Mouse (Mus musculus): Measurements from ENCODE around the gene Gpr50. TPM values are rescaled to one million over a fixed set of nuclear protein-coding genes. Genes with fewer than 3 reads are reported as not detected.

The Gpr50 gene
- 1.3 and 1.5 TPM in 2 replicates for polyA plus RNA-seq (2015; fragmentation: Nextera tagmentation; extraction: Ambion mirVana)

DNA sequence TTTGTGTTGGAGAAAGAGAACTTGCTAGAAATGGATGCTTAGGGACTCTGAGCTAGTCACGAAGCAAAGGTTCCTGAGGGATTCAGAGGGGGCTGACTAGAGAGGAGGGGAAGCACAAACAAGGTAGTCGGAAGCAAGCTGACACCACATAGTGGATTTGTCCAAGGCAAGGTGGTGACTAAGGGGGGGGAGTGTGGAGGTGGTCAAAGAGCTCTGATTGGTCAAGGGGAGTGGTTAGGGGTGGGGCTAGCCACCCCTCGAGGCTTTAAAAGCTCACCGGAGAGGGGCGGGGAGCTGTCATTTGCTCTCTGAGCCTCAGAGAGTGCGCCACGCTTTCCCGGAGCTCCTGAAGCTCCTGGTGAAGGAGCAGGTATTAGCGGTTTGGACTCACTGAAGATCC, at the start of gene Gpr50:
Gene Gpr50, plus strand, starts transcription at position 294 of the 400 bp plus-strand sequence.

Other genes with a start within 250 kb of the Gpr50 start
- gene Cd99l2, start 170.8 kb upstream of the Gpr50 start, polyA plus RNA-seq (2015; fragmentation: Nextera tagmentation; extraction: Ambion mirVana) = 18.4 and 19.6 TPM in 2 replicates
- gene Hmgb3, start 107.7 kb upstream of the Gpr50 start, polyA plus RNA-seq (2015; fragmentation: Nextera tagmentation; extraction: Ambion mirVana) = 58.1 and 74.4 TPM in 2 replicates
- gene Vma21, start 152.3 kb downstream of the Gpr50 start, polyA plus RNA-seq (2015; fragmentation: Nextera tagmentation; extraction: Ambion mirVana) = 87.7 and 94.5 TPM in 2 replicates

Data from skeletal muscle tissue, postnatal 0 days (tissue).